Mouse (Mus musculus): Measurements from ENCODE around the gene Lcorl. TPM values are rescaled to one million over a fixed set of nuclear protein-coding genes. Genes with fewer than 3 reads are reported as not detected.

The Lcorl gene
- polyA plus RNA-seq, 1 experiment from 2014 or later, result 79.8 TPM

- Histone ChIP-seq H3K36me3 (ENCODE audit: control insufficient read depth, insufficient read depth, low read length) (no peaks in the 10 kb centered on the region), H3K9ac (replicated peaks; ENCODE audit: low read depth, low read length) (no peak overlapping the region), H3K4me1 (ENCODE audit: control insufficient read depth, insufficient read depth, low read length) (no peaks in the 10 kb centered on the region), H3K27me3 (ENCODE audit: control insufficient read depth, insufficient read depth, low read length) (no peaks in the 10 kb centered on the region), H3K27ac (ENCODE audit: low read depth, low read length) (no peak overlapping the region), H3K4me2 (ENCODE audit: low read depth, low read length) (no peak overlapping the region), H3K9me3 (ENCODE audit: control insufficient read depth, low read length) (no peaks in the 10 kb centered on the region), H3K4me3 (ENCODE audit: low read depth, low read length) (no peak overlapping the region)
- 93% methylated on average over 1 of the region's 1 CpGs for WGBS
- ATAC-seq (ENCODE audit: low read depth), result no peak
Measured at GRCm38 (mm10) chr5:45737911-45738310, 119.5 kb downstream of the Lcorl start.

GRCm38 (mm10) chr5:45733751-45734150, 123.7 kb downstream of the Lcorl start:
- 95% methylated on average over 2 of the region's 2 CpGs for whole genome bisulfite sequencing
- Histone ChIP-seq H3K27ac (ENCODE audit: low read depth, low read length) (no peak overlapping the region), H3K4me2 (ENCODE audit: low read depth, low read length) (no peak overlapping the region), H3K9me3 (ENCODE audit: control insufficient read depth, low read length) (no peaks in the 10 kb centered on the region), H3K27me3 (ENCODE audit: control insufficient read depth, insufficient read depth, low read length) (no peaks in the 10 kb centered on the region), H3K4me1 (ENCODE audit: control insufficient read depth, insufficient read depth, low read length) (no peaks in the 10 kb centered on the region), H3K36me3 (ENCODE audit: control insufficient read depth, insufficient read depth, low read length) (no peaks in the 10 kb centered on the region), H3K9ac (replicated peaks; ENCODE audit: low read depth, low read length) (no peak overlapping the region), H3K4me3 (ENCODE audit: low read depth, low read length) (no peak overlapping the region)
- no peak for ATAC-seq (ENCODE audit: low read depth)

- no peaks in the 10 kb centered on the region for H3K36me3 ChIP-seq (ENCODE audit: control insufficient read depth, insufficient read depth, low read length)
- no peak overlapping the region for H3K4me3 ChIP-seq (ENCODE audit: low read depth, low read length)
- no peak overlapping the region for H3K9ac ChIP-seq (replicated peaks; ENCODE audit: low read depth, low read length)
- WGBS, result 91% methylated on average over 6 of the region's 6 CpGs
- H3K27ac ChIP-seq (ENCODE audit: low read depth, low read length), result no peak overlapping the region
- no peaks in the 10 kb centered on the region for H3K4me1 ChIP-seq (ENCODE audit: control insufficient read depth, insufficient read depth, low read length)
- H3K27me3 ChIP-seq (ENCODE audit: control insufficient read depth, insufficient read depth, low read length), result no peaks in the 10 kb centered on the region
- H3K4me2 ChIP-seq (ENCODE audit: low read depth, low read length), result no peak overlapping the region
- ATAC-seq (ENCODE audit: low read depth), result no peak
- no peaks in the 10 kb centered on the region for H3K9me3 ChIP-seq (ENCODE audit: control insufficient read depth, low read length)
Measured at GRCm38 (mm10) chr5:45718848-45719488, 138.4 kb downstream of the Lcorl start.

GRCm38 (mm10) chr5:45709653-45710052, 147.8 kb downstream of the Lcorl start:
- Histone ChIP-seq H3K4me2 (ENCODE audit: low read depth, low read length) (no peak overlapping the region), H3K4me3 (ENCODE audit: low read depth, low read length) (no peak overlapping the region), H3K9me3 (ENCODE audit: control insufficient read depth, low read length) (no peaks in the 10 kb centered on the region), H3K27me3 (ENCODE audit: control insufficient read depth, insufficient read depth, low read length) (no peaks in the 10 kb centered on the region), H3K9ac (replicated peaks; ENCODE audit: low read depth, low read length) (no peak overlapping the region), H3K4me1 (ENCODE audit: control insufficient read depth, insufficient read depth, low read length) (no peaks in the 10 kb centered on the region), H3K27ac (ENCODE audit: low read depth, low read length) (no peak overlapping the region), H3K36me3 (ENCODE audit: control insufficient read depth, insufficient read depth, low read length) (0 out of 2 replicates have a peak, but pooled peaks cover 3% of the 10 kb centered on the region)
- no peak for ATAC-seq (ENCODE audit: low read depth)
- WGBS, result 93% methylated on average over 2 of the region's 2 CpGs

- no peak for ATAC-seq (ENCODE audit: low read depth)
Measured at GRCm38 (mm10) chr5:45706811-45707210, 150.6 kb downstream of the Lcorl start.

GRCm38 (mm10) chr5:45691678-45692077, 165.7 kb downstream of the Lcorl start:
- Histone ChIP-seq H3K4me2 (ENCODE audit: low read depth, low read length) (no peak overlapping the region), H3K4me3 (ENCODE audit: low read depth, low read length) (no peak overlapping the region), H3K9me3 (ENCODE audit: control insufficient read depth, low read length) (no peaks in the 10 kb centered on the region), H3K27me3 (ENCODE audit: control insufficient read depth, insufficient read depth, low read length) (no peaks in the 10 kb centered on the region), H3K27ac (ENCODE audit: low read depth, low read length) (no peak overlapping the region), H3K36me3 (ENCODE audit: control insufficient read depth, insufficient read depth, low read length) (no peaks in the 10 kb centered on the region), H3K4me1 (ENCODE audit: control insufficient read depth, insufficient read depth, low read length) (no peaks in the 10 kb centered on the region), H3K9ac (replicated peaks; ENCODE audit: low read depth, low read length) (no peak overlapping the region)
- 90% methylated on average over 6 of the region's 6 CpGs for WGBS
- no peak for ATAC-seq (ENCODE audit: low read depth)

More at GRCm38 (mm10) chr5:45706811-45707210, 150.6 kb downstream of the Lcorl start:
- Histone ChIP-seq H3K4me3 (ENCODE audit: low read depth, low read length) (no peak overlapping the region), H3K36me3 (ENCODE audit: control insufficient read depth, insufficient read depth, low read length) (0 out of 2 replicates have a peak, but pooled peaks cover 3% of the 10 kb centered on the region), H3K9me3 (ENCODE audit: control insufficient read depth, low read length) (no peaks in the 10 kb centered on the region), H3K9ac (replicated peaks; ENCODE audit: low read depth, low read length) (no peak overlapping the region), H3K27me3 (ENCODE audit: control insufficient read depth, insufficient read depth, low read length) (no peaks in the 10 kb centered on the region), H3K27ac (ENCODE audit: low read depth, low read length) (no peak overlapping the region), H3K4me1 (ENCODE audit: control insufficient read depth, insufficient read depth, low read length) (no peaks in the 10 kb centered on the region), H3K4me2 (ENCODE audit: low read depth, low read length) (no peak overlapping the region)
- WGBS, result 90% methylated on average over 2 of the region's 2 CpGs

- WGBS, result 83% methylated on average over 2 of the region's 2 CpGs
- Histone ChIP-seq H3K36me3 (ENCODE audit: control insufficient read depth, insufficient read depth, low read length) (no peaks in the 10 kb centered on the region), H3K9ac (replicated peaks; ENCODE audit: low read depth, low read length) (no peak overlapping the region), H3K4me2 (ENCODE audit: low read depth, low read length) (no peak overlapping the region), H3K9me3 (ENCODE audit: control insufficient read depth, low read length) (no peaks in the 10 kb centered on the region), H3K4me1 (ENCODE audit: control insufficient read depth, insufficient read depth, low read length) (no peaks in the 10 kb centered on the region), H3K4me3 (ENCODE audit: low read depth, low read length) (no peak overlapping the region), H3K27ac (ENCODE audit: low read depth, low read length) (no peak overlapping the region), H3K27me3 (ENCODE audit: control insufficient read depth, insufficient read depth, low read length) (no peaks in the 10 kb centered on the region)
- ATAC-seq (ENCODE audit: low read depth), result no peak
Measured at GRCm38 (mm10) chr5:45690802-45691201, 166.6 kb downstream of the Lcorl start.

GRCm38 (mm10) chr5:45689152-45689551, 168.3 kb downstream of the Lcorl start:
- 84% methylated on average over 4 of the region's 4 CpGs for WGBS
- ATAC-seq (ENCODE audit: low read depth), result no peak
- Histone ChIP-seq H3K27ac (ENCODE audit: low read depth, low read length) (no peak overlapping the region), H3K36me3 (ENCODE audit: control insufficient read depth, insufficient read depth, low read length) (no peaks in the 10 kb centered on the region), H3K9ac (replicated peaks; ENCODE audit: low read depth, low read length) (no peak overlapping the region), H3K9me3 (ENCODE audit: control insufficient read depth, low read length) (no peaks in the 10 kb centered on the region), H3K4me3 (ENCODE audit: low read depth, low read length) (no peak overlapping the region), H3K27me3 (ENCODE audit: control insufficient read depth, insufficient read depth, low read length) (no peaks in the 10 kb centered on the region), H3K4me2 (ENCODE audit: low read depth, low read length) (no peak overlapping the region), H3K4me1 (ENCODE audit: control insufficient read depth, insufficient read depth, low read length) (no peaks in the 10 kb centered on the region)

- 97% methylated on average over 3 of the region's 3 CpGs for whole genome bisulfite sequencing
- Histone ChIP-seq H3K4me1 (ENCODE audit: control insufficient read depth, insufficient read depth, low read length) (no peaks in the 10 kb centered on the region), H3K36me3 (ENCODE audit: control insufficient read depth, insufficient read depth, low read length) (no peaks in the 10 kb centered on the region), H3K27ac (ENCODE audit: low read depth, low read length) (no peak overlapping the region), H3K27me3 (ENCODE audit: control insufficient read depth, insufficient read depth, low read length) (no peaks in the 10 kb centered on the region), H3K4me2 (ENCODE audit: low read depth, low read length) (no peak overlapping the region), H3K4me3 (ENCODE audit: low read depth, low read length) (no peak overlapping the region), H3K9ac (replicated peaks; ENCODE audit: low read depth, low read length) (no peak overlapping the region), H3K9me3 (ENCODE audit: control insufficient read depth, low read length) (no peaks in the 10 kb centered on the region)
- ATAC-seq (ENCODE audit: low read depth), result no peak
Measured at GRCm38 (mm10) chr5:45686223-45686622, 171.2 kb downstream of the Lcorl start.

Data from neural tube, embryonic 14.5 days (tissue).